Mouse (Mus musculus): Measurements from ENCODE around the gene Macc1. TPM values are rescaled to one million over a fixed set of nuclear protein-coding genes. Genes with fewer than 3 reads are reported as not detected.

Macc1 gene
- total RNA-seq, 2 experiments from 2014 or later: 0.08 TPM; not detected in 1

GRCm38 (mm10) chr12:119386243-119386642 is 72.2 kb downstream of the Macc1 start:
- intact Hi-C loops (cut with DNase I): no loop called here
- DNase-seq: no peak

DNA sequence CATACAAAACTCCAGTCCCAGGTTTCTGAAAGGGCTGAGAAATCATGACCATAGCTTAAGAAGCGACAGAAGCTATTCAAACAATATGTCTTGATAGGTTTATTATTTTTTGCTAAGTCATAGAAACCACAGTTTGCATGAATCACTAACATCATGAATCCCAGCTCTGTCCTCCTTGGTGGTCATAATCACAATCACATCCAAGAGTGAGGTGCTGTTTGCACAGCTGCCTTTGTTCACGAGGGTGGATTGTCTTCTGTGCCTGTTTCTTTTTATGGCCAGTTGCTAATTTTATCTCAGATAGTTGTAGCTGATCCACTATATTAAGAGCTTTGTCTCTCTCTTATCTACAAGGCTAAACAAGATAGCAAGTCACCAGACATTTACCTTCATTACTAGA is 72.6 kb downstream of the Macc1 start:
- intact Hi-C loops (cut with DNase I): no loop called here
- no peak for DNase-seq

DNA sequence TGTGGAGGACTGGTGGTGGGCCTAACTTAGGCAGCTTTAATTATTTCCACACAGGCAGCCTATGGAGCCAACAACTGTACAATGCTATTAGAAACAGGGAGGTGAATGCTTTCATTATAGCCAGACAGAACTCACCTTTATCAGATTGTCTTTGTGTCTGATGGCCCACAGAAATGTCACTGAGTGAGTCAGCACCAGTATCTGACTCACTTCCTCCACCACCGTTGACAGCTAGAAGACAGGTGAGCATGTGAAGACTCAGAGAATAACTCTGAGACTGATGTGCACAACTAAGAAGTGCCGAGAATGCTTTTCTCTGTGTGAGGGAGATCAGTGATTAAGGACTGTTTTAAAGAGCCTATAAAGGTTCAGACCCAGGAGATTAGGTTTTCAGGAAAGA is 73.9 kb downstream of the Macc1 start:
- intact Hi-C loops (cut with DNase I): no loop called here
- DNase-seq: no peak

GRCm38 (mm10) chr12:119390192-119390684 is 76.2 kb downstream of the Macc1 start:
- intact Hi-C loops (cut with DNase I): no loop called here
- no peak for DNase-seq

- intact Hi-C loops (cut with DNase I): no loop called here
- DNase-seq: no peak
Observed at GRCm38 (mm10) chr12:119398046-119398659, 84.1 kb downstream of the Macc1 start.

DNA sequence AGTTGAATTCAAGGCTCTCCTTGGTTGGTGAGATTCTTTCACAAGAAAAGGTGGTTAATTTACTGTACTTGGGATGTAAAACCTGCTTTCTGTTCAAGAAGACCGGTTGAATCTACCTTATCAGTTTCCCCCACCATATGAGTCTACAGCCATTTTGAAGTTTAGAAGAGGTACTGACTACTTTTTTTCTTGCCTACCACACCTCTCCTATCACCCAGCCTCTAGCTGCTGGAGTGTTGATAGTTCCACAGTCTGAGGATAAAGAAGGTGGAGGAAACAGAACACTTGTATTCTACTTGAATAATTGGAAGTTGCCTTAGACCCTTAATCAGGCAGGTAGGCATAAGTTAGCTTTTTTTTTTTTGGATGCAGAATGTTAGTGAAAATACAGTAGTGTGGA is 88.2 kb downstream of the Macc1 start:
- intact Hi-C loops (cut with DNase I): no loop called here

DNA sequence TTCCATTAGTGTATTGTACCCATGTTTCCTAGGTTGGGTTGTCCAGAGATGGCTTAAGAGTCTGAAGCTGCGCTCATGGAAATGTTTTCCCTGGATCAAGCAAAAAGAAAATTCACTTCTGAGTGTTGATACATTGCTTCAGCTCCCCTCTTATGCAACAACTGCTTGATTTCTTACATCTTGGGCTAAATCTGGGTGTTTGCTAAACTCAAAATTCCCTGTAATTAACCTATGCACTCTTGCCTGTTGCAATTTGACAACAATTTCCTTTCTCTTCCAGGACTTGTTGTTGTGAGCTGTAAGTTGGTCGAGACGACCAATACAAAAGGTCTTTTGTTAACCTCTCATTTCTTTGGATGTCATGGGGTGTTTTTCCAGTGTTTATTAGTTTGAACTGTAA is 88.7 kb downstream of the Macc1 start:
- intact Hi-C loops (cut with DNase I): no loop called here
- DNase-seq: no peak

More for the DNA sequence above, 88.2 kb downstream of the Macc1 start:
- no peak for DNase-seq

DNA sequence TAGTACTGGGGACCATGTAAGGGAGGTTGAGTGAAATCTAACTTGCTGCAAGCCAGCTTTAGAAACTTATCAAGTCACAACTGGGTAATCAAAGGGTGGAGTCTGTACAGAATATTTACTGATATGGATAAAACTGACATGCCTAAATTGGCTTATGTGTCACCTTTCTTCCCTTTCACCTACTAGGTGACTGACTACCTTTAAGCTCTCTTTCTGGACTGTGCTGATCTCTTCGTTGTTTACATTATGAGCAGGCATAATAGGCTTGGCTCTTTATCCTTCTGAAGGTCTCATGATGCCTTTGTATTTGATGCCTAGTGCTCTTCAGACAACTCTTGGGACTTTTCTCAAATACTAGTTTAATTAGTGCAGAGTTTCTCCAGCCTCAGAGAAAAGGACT is 90.7 kb downstream of the Macc1 start:
- intact Hi-C loops (cut with DNase I): no loop called here
- no peak for DNase-seq

DNA sequence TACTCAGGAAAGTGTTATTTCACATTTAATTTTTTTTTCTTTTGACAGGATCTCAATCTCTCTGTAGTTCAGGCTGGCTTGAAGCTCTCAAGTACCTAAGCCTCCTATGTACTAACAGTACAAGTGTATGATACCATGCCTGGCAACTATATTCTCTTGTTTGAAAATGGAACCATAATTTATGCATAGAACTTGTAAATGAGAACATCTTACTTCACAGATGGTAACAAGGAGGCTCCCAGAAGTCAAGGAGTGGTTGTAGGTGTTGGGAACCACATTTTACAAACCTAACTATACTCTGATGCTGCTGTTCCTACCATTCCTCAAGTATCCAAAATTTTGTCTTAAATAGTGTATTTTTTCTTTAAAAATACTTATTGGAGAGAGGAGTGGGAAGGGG is 96.5 kb downstream of the Macc1 start:
- DNase-seq: no peak
- intact Hi-C loops (cut with DNase I): no loop called here

- intact Hi-C loops (cut with DNase I): no loop called here
- no peak for DNase-seq
Observed at GRCm38 (mm10) chr12:119410956-119411355, 96.9 kb downstream of the Macc1 start.

DNA sequence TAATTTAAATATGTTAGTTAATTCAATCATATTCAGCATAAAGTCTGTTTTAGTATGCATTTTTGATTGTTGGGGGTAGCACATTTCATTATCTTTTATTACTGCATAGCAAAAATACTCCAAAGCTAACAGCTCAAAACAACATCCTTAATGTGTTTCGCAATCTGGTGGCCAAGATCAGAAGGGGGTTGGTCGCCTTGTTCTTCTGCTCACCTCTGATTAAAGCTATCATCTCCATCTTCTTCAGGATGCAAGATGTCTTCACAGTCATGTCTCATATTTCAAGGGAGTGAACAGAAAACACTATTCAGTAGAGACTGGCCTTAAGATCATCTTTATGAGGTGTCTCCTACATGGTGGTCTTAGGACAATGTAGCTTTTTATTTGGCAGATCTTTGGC is 97.9 kb downstream of the Macc1 start:
- intact Hi-C loops (cut with DNase I): no loop called here
- no peak for DNase-seq

- no peak for DNase-seq
Observed at GRCm38 (mm10) chr12:119415900-119416299, 101.8 kb downstream of the Macc1 start.

GRCm38 (mm10) chr12:119425749-119426148 is 111.7 kb downstream of the Macc1 start:
- intact Hi-C loops (cut with DNase I): no loop called here
- DNase-seq: no peak

More at GRCm38 (mm10) chr12:119415900-119416299, 101.8 kb downstream of the Macc1 start:
- intact Hi-C loops (cut with DNase I): no loop called here

- DNase-seq: no peak
- intact Hi-C loops (cut with DNase I): no loop called here
Observed at GRCm38 (mm10) chr12:119426182-119426886, 112.3 kb downstream of the Macc1 start.

GRCm38 (mm10) chr12:119426887-119427204 is 112.8 kb downstream of the Macc1 start:
- peak; percentile 52 for DNase-seq
- intact Hi-C loops (cut with DNase I): no loop called here

- DNase-seq: no peak
- intact Hi-C loops (cut with DNase I): no loop called here
Observed at GRCm38 (mm10) chr12:119440720-119441119, 126.7 kb downstream of the Macc1 start.

- DNase-seq: no peak
- intact Hi-C loops (cut with DNase I): no loop called here
Observed at GRCm38 (mm10) chr12:119450116-119450515, 136.0 kb downstream of the Macc1 start.

DNA sequence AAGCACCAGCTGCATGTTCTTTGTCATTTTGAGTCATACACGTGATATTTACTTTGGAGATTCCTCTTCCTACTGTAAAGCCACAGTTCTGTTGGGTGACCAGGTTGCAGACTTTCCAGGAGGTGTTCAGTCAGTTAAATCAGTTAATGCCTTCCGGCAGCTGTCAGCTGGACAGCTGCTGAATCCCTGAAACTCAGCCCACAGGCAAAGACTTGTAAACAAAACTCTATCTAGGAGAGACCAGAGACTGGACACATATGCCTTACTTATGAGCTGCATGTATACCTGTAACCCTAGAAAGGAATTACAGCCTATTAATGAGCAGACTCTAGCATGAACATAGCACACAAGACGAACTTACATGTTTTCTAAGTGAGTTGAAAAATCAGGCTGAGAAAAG is 137.2 kb downstream of the Macc1 start:
- no peak for DNase-seq
- intact Hi-C loops (cut with DNase I): no loop called here

DNA sequence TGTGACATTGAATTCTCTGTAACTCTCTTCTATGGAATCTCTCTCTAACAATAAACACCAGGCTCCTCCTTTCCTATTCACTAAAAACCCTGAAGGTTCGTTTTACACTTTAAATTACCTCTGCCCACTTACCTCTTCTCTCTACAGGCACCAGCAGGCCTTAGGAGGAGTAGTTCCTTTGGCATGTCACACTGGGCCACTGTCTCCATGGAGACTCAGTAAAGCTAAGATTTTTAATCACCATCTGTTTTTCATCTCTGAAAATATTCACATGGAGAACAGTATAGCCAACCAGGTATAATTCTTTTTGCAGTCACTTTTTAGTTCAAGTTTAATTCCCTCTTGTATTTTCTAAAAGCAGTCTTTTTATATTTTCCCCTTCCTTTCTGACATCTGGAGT is 140.0 kb downstream of the Macc1 start:
- no peak for DNase-seq
- intact Hi-C loops (cut with DNase I): no loop called here

- DNase-seq: no peak
- intact Hi-C loops (cut with DNase I): no loop called here
Observed at GRCm38 (mm10) chr12:119464040-119464939, 150.2 kb downstream of the Macc1 start.

DNA sequence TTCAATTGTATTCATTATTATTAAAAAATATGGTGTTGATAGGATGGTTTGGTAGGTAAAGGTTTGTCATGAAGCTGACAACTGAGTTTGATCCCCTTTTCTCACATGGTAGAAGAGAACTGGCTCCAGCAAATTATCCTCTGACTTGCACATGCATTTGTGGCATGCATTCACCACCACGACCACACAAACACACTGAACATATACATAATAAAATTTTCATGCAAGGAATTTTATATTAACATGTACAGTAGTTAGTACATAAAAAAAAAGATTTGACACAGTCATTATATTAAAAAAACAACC is 150.8 kb downstream of the Macc1 start:
- DNase-seq: no peak
- intact Hi-C loops (cut with DNase I): no loop called here

DNA sequence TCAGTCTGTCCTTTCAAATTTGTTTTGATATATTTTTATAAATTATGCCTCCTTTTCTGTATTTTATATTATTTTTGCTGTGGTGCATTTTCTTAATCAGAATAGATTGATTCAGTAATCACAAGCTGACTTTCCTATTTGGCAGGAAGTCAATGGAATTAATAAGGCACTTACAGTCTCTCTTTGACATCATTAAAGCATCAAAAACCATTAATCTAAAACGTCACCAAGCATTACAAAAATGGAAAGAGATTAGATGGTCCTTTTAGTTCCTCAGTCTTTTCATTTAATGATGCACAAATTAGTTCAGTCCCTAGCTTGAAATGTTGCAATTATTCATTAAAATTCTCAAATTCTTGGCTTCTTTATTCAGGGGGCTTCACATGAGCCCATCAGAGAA is 153.6 kb downstream of the Macc1 start:
- no peak for DNase-seq
- intact Hi-C loops (cut with DNase I): no loop called here
